Mouse (Mus musculus) kidney, embryonic 14.5 days (tissue): ENCODE measurements around the gene Prnp. TPM values are rescaled to one million over a fixed set of nuclear protein-coding genes. Genes with fewer than 3 reads are reported as not detected.

ENCODE experiments used
- ATAC-seq: fragments of 200-750 bp; cut with Nextera tagmentation; 2 replicates; pipeline ENCODE4 v1.8.0; 2017; ENCODE audit warnings: moderate number of reproducible peaks, mild to moderate bottlenecking, moderate TSS enrichment, moderate library complexity; ENCODE audit not compliant: low FRiP score, low TSS enrichment
- H3K27ac ChIP-seq: fragments of 300-500 bp; sonication (generic); 2 replicates; pipeline ENCODE4 v1.5.1; 2014; ENCODE audit warnings: low read depth, mild to moderate bottlenecking, low read length, moderate library complexity, mixed read lengths
- H3K27me3 ChIP-seq: fragments of 300-500 bp; sonication (generic); 2 replicates; pipeline ENCODE4 v1.6.1; 2014; ENCODE audit warnings: mild to moderate bottlenecking, low read length; ENCODE audit not compliant: control insufficient read depth, insufficient read depth
- H3K36me3 ChIP-seq: fragments of 300-500 bp; sonication (generic); 2 replicates; pipeline ENCODE4 v1.6.1; 2014; ENCODE audit warnings: low read length, mixed read lengths; ENCODE audit not compliant: control insufficient read depth, insufficient read depth
- H3K4me1 ChIP-seq: fragments of 300-500 bp; sonication (generic); 2 replicates; pipeline ENCODE4 v1.6.1; 2014; ENCODE audit warnings: low read length, mixed read lengths; ENCODE audit not compliant: control insufficient read depth, insufficient read depth
- H3K4me2 ChIP-seq: fragments of 300-500 bp; sonication (generic); replicated peaks from 2 replicates; pipeline ENCODE4 v1.6.1; 2014; ENCODE audit warnings: low read depth, mild to moderate bottlenecking, low read length
- H3K4me3 ChIP-seq: fragments of 300-500 bp; sonication (generic); 2 replicates; pipeline ENCODE4 v1.5.1; 2014; ENCODE audit warnings: mild to moderate bottlenecking, low read length
- H3K9ac ChIP-seq: fragments of 300-500 bp; sonication (generic); 2 replicates; pipeline ENCODE4 v1.6.1; 2014; ENCODE audit warnings: low read depth, mild to moderate bottlenecking, low read length, moderate library complexity
- H3K9me3 ChIP-seq: fragments of 300-500 bp; sonication (generic); 2 replicates; pipeline ENCODE4 v1.6.1; 2016; ENCODE audit warnings: low read length; ENCODE audit not compliant: control insufficient read depth
- WGBS: fragments of 180-500 bp; shearing (Covaris S2); extraction: QIAGEN DNeasy Blood & Tissue Kit; methylation state at CpG from one replicate; pipeline ENCODE4 v1.1.7; 2014; 5-methylcytosine and 5-hydroxymethylcytosine counted together
- polyA plus RNA-seq: library from polyadenylated mRNA; unstranded; fragments of >200 nt; fragmentation: Nextera tagmentation; extraction: Ambion mirVana; gene quantifications from 2 replicates; pipeline ENCODE4 v1.2.1, GENCODE M21; 2014

The Prnp gene
- polyA plus RNA-seq, 1 experiment from 2014 or later: 23.1 TPM

DNA sequence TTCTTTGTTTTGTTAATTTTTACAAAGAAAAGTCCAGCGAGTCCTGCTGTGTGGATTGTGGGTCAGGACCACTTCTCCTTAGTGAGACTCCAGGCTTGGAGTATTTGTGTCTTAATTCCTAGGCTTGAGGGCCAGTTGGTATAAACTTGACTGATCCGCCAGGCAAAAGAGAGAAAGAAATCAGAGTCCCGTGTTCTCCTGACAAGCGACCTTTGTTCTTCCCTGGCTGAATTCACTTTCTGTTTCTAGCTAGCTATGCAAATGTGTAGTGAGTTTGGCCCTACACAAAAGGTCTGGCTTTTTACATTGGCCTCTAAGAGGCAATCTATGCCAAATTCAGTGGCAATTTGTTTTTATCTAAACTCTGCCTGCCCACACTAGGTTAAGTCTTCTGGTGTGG lies 28.0 kb upstream of the Prnp start:
- no peak overlapping the region for H3K4me3 ChIP-seq

DNA sequence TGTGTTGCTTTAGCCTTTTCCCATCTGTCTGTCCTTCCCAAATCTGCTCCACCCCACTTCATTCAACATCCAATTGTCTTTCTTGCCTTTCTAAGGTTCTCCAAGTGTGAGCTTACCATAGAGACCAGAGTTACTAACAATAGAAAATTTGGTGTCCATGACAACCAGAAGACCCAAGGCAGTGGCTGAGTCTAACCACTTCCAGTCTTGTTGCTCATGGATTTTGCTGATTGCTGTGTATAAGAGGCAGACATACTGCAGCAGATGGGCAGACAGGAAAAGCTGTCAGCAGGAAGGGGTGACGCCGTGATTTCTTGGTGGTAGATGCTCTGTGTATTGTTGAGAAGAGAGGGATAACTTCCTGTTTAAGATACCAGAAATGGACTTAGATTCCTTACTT lies 26.6 kb upstream of the Prnp start:
- H3K4me1 ChIP-seq: no peaks in the 10 kb centered on the region
- H3K9ac ChIP-seq: no peak overlapping the region
- no peaks in the 10 kb centered on the region for H3K9me3 ChIP-seq
- 76% methylated on average over 2 of the region's 2 CpGs for WGBS
- no peak overlapping the region for H3K4me2 ChIP-seq
- no peaks in the 10 kb centered on the region for H3K27me3 ChIP-seq
- H3K27ac ChIP-seq: no peak overlapping the region
- ATAC-seq: no peak
- no peaks in the 10 kb centered on the region for H3K36me3 ChIP-seq
- H3K4me3 ChIP-seq: no peak overlapping the region

More for the DNA sequence above, 28.0 kb upstream of the Prnp start:
- Histone ChIP-seq H3K27me3 (no peaks in the 10 kb centered on the region), H3K4me2 (no peak overlapping the region), H3K9me3 (no peaks in the 10 kb centered on the region), H3K27ac (no peak overlapping the region), H3K9ac (no peak overlapping the region), H3K36me3 (no peaks in the 10 kb centered on the region), H3K4me1 (no peaks in the 10 kb centered on the region)
- 75% methylated on average over 4 of the region's 4 CpGs for WGBS
- ATAC-seq: no peak

DNA sequence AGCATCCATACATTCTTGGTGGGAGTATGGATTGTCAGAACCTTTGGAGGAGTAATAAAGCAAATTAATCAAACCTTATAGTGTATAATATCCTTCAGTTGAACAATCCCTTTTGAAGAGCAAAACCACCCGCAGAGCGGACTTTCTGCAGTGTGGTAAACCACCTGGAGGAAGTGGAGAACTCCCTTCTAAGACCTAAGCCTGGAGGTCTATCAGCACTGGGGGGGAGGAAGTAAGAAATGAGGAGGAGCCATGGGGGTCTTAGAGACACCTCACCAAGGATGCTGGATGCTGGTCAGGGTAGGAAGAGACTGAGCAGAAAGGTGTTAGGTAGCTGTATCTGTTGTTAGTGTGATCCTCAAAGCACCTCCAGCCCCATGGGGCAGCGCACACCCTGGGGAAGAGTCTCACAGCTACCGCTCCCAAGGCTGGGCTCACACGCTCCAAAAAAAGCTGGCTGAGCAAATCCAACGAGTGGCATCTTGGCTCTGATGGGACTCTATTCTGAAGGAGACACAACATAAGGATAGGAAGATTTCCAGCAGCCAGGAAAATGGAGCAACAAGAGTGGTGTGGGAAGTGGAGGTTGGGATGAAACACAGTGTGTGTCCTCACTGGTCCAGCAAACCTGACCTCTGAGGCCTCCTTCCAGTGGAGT lies 23.1 kb upstream of the Prnp start:
- no peaks in the 10 kb centered on the region for H3K4me1 ChIP-seq
- H3K4me2 ChIP-seq: no peak overlapping the region
- H3K9me3 ChIP-seq: no peaks in the 10 kb centered on the region
- no peak overlapping the region for H3K27ac ChIP-seq
- WGBS: 85% methylated on average over 6 of the region's 6 CpGs
- H3K9ac ChIP-seq: no peak overlapping the region
- no peak for ATAC-seq
- no peaks in the 10 kb centered on the region for H3K36me3 ChIP-seq
- no peaks in the 10 kb centered on the region for H3K27me3 ChIP-seq
- H3K4me3 ChIP-seq: no peak overlapping the region

DNA sequence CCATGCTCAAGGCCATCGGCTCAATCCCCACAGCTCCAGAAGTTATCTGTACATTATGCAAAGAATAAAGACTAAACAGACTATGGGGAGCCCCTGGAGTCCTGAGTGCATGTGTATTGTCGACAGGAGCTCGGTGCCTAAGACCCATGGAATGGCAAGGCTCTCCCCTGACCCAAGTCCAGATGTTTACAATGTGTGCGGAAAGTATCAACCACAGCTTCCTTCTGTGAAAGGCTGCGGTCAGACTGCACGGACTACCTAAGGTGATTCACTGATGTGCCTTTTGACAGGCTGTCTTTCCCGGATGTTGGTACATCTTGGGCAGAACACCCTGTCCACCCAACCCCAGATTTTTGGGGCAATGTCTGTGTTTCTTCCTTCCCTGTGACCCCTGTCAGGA lies 21.5 kb upstream of the Prnp start:
- Histone ChIP-seq H3K27me3 (no peaks in the 10 kb centered on the region), H3K4me1 (no peaks in the 10 kb centered on the region), H3K4me2 (no peak overlapping the region), H3K4me3 (no peak overlapping the region), H3K27ac (no peak overlapping the region), H3K9ac (no peak overlapping the region), H3K36me3 (no peaks in the 10 kb centered on the region), H3K9me3 (no peaks in the 10 kb centered on the region)
- no peak for ATAC-seq
- WGBS: 83% methylated on average over 7 of the region's 7 CpGs

DNA sequence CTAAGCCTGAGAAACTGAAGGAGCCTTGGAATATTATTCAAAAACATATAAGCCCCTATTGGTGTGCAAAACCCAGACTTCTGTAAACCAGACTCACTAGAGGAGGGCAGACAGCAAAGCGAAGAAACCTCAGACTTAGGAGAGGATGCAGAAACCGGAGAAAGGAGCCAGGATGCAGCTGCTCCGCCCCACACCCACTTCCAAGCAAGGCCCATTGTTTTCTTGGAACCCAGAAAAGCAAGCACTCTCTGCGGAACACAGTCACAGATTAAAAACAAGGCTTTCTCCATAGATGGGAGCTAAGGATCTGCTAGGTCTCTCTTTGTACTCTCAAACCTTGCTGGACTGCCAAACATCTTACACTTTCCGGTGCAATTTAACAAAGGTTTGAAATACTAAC lies 17.2 kb upstream of the Prnp start:
- no peak overlapping the region for H3K4me3 ChIP-seq
- no peaks in the 10 kb centered on the region for H3K36me3 ChIP-seq
- WGBS: 44% methylated on average over 5 of the region's 5 CpGs
- H3K27me3 ChIP-seq: no peaks in the 10 kb centered on the region
- no peak overlapping the region for H3K4me2 ChIP-seq
- H3K27ac ChIP-seq: no peak overlapping the region
- ATAC-seq: no peak
- H3K9me3 ChIP-seq: no peaks in the 10 kb centered on the region
- no peaks in the 10 kb centered on the region for H3K4me1 ChIP-seq
- H3K9ac ChIP-seq: no peak overlapping the region

DNA sequence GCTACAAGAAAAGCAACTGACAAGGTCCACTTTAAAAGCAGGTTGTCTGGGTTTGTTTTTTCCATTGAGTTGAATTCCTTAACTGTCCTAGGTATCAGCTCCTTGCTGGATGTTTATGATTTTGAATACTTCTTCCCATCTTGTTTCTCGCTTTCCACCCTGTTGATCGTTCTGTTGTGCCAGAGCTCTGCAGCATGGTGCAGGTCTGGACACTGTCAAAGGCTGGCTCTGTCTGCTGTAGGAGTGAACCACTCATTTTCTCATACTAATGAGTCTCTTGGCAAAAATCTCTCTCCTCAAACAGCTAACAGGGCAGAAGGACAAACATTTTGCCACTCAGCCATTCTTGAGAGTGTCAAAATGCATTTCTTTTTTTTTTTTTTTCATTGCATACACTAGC lies 14.6 kb upstream of the Prnp start:
- Histone ChIP-seq H3K27ac (no peak overlapping the region), H3K9ac (no peak overlapping the region), H3K4me2 (no peak overlapping the region), H3K27me3 (no peaks in the 10 kb centered on the region), H3K4me1 (no peaks in the 10 kb centered on the region), H3K4me3 (no peak overlapping the region), H3K9me3 (no peaks in the 10 kb centered on the region), H3K36me3 (no peaks in the 10 kb centered on the region)
- 89% methylated on average over 2 of the region's 2 CpGs for WGBS
- ATAC-seq: no peak

DNA sequence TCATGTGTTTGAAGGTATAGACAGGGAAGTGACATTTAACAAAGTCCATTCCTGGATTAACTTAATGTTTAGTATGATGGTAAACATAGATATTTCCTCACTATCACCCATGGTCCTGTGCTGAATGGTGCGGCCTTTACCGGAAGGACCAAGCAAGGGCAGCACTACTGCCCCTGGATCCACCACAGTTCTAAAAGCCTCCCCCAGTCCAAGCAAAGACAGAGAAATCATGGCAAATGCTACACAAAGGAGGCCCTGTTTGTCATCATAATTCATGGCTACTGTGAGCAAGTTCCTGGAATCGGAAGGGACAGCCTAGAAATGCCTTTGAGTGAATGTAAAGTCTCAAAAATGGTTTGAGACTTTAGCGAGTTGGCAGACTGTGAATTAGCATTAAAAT lies 13.7 kb upstream of the Prnp start:
- Histone ChIP-seq H3K4me3 (no peak overlapping the region), H3K36me3 (no peaks in the 10 kb centered on the region), H3K27me3 (no peaks in the 10 kb centered on the region), H3K27ac (no peak overlapping the region), H3K4me2 (no peak overlapping the region), H3K9ac (no peak overlapping the region), H3K9me3 (no peaks in the 10 kb centered on the region), H3K4me1 (no peaks in the 10 kb centered on the region)
- WGBS: 89% methylated on average over 4 of the region's 4 CpGs
- ATAC-seq: no peak

DNA sequence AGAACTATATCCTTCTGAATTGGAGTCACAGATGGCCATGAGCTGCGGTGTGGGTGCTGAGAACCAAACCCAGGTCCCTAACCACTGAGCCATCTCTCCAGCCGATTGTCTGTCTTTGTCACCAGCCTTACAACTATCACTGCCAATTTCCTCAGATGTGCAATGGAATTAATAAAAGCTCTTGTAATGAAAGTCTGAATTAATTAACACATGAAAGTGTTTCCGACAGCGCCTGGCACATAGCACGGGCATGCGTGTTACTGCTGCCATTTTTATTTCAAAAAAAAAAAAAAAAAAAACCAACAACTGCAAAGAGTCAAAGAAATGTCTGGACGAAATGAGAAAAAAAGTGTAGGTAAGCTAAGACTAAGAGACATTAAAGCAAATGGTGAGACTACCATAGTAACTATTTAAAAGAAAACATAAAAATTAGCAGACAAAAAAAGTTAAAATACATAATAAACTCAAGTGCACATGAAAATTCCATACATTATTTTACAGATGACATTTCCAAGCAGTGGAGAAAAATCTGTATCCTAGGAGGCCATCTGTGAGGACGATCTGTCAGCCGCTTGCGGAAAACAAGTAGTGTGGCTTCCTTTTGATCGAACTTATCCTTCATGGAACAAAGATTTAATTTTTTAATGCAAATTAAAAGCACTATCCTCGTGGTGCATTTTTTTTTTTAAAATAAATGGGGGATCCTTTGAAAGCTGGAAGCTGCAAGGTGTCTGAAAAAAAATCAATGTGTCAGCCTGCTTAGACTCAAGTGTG lies 12.2 kb upstream of the Prnp start:
- H3K27me3 ChIP-seq: no peaks in the 10 kb centered on the region
- no peaks in the 10 kb centered on the region for H3K4me1 ChIP-seq
- H3K4me3 ChIP-seq: no peak overlapping the region
- no peak overlapping the region for H3K4me2 ChIP-seq
- no peaks in the 10 kb centered on the region for H3K9me3 ChIP-seq
- no peak overlapping the region for H3K27ac ChIP-seq
- no peak overlapping the region for H3K9ac ChIP-seq
- no peak for ATAC-seq
- no peaks in the 10 kb centered on the region for H3K36me3 ChIP-seq
- WGBS: 92% methylated on average over 12 of the region's 12 CpGs

DNA sequence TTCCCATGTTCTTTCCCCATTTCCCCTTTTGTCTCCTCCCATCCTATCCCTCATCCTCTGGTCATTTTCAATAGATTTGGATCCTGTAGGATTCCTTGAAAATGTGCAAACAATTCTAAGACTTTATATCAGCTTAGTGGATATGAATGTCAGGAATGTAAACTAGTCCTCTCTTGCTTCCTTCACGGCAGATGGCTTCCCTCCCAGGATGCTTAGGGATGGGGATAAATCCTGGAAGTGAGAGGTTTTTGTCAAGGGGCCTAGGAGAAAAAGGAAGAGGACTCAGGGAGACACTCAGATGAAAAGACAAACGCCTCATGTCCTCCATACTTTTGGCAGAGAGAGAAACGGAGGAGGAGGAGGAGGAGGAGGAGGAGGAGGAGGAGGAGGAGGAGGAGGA lies 7.3 kb upstream of the Prnp start:
- no peak overlapping the region for H3K4me3 ChIP-seq
- no peak for ATAC-seq
- H3K27ac ChIP-seq: no peak overlapping the region
- H3K4me1 ChIP-seq: no peaks in the 10 kb centered on the region
- no peak overlapping the region for H3K9ac ChIP-seq
- no peaks in the 10 kb centered on the region for H3K27me3 ChIP-seq
- H3K36me3 ChIP-seq: no peaks in the 10 kb centered on the region
- H3K4me2 ChIP-seq: no peak overlapping the region
- H3K9me3 ChIP-seq: no peaks in the 10 kb centered on the region
- 40% methylated on average over 2 of the region's 3 CpGs for WGBS
